Mouse (Mus musculus) erythroid progenitor cell, adult 5-6 weeks (primary cell): Measurements from ENCODE around the gene Slk. TPM values are rescaled to one million over a fixed set of nuclear protein-coding genes. Genes with fewer than 3 reads are reported as not detected.
A peak's percentile ranks its signal among the peaks of the same experiment; 100 is the strongest.

Source experiments
- ATAC-seq: replicated peaks from 2 replicates; pipeline ENCODE4 v1.8.0; 2016; ENCODE audit warnings: moderate number of reproducible peaks, mild to moderate bottlenecking, moderate TSS enrichment, inconsistent platforms; ENCODE audit not compliant: poor library complexity, low FRiP score, severe bottlenecking
- total RNA-seq, 2 experiments: library from RNA; stranded (forward) in 1 of 2; stranded (reverse) in 1 of 2; fragments of 150-400 nt in 1 of 2; fragments of 186-747, 209-891 nt in 1 of 2; gene quantifications; 2 replicates each; pipeline versions ENCODE4 v1.2.3 to v1.2.4; 2015 to 2017; ENCODE audit warnings: low replicate concordance in 2 of 2

The Slk gene
- total RNA-seq, 2 experiments from 2014 or later = 134 to 173 TPM

- no peak for ATAC-seq
These were observed 67.1 kb downstream of the Slk start for GRCm38 (mm10) chr19:47646508-47647120.

DNA sequence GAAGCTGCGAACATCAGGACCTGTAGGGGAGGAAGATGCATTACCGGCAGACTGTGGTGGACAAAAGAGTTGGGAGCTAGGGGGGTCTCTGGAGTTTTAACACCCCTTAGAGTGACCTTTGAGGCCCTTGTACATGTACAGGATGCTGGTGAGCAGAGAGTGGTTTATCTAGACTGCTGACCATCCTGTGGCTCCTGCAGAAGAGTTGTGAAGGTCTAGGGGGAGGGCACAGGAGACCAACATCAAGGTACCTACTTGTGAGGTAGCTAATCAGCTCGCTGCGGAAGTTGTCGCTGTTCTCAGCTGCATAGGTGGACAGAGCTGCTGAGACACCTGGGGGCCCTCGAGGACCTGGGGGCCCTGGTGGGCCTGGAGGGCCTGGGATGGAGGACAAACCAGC, 69.6 kb downstream of the Slk start:
- ATAC-seq = no peak

- no peak for ATAC-seq
These were observed 71.1 kb downstream of the Slk start for GRCm38 (mm10) chr19:47650366-47651159.

- ATAC-seq = no peak
These were observed 71.6 kb downstream of the Slk start for GRCm38 (mm10) chr19:47651160-47651480.

DNA sequence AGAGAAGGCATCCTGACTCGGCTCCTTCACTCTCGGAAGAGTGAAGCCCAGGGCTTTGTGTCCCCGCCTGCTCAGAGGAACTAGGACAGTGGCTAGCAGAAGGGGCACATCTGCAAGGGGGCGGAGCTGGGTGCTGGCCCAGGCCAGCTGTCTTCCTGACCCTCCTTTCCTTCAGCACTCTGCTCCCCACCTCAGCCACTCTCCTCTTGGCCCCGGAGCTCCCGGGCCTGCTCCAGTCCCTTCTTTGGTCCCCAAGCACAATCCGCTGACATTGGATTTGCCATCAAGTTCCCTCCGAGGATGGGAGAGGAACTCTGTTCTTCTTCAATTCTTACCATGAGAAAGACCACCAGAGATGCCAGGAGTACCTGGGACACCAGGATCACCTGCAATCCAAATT, 72.8 kb downstream of the Slk start:
- no peak for ATAC-seq

GRCm38 (mm10) chr19:47653173-47653572, 73.7 kb downstream of the Slk start:
- ATAC-seq = no peak

GRCm38 (mm10) chr19:47654896-47655295, 75.4 kb downstream of the Slk start:
- no peak for ATAC-seq

GRCm38 (mm10) chr19:47658914-47659535, 79.5 kb downstream of the Slk start:
- no peak for ATAC-seq

- no peak for ATAC-seq
These were observed 80.4 kb downstream of the Slk start for GRCm38 (mm10) chr19:47659765-47660408.

- no peak for ATAC-seq
These were observed 88.1 kb downstream of the Slk start for GRCm38 (mm10) chr19:47667601-47668000.

DNA sequence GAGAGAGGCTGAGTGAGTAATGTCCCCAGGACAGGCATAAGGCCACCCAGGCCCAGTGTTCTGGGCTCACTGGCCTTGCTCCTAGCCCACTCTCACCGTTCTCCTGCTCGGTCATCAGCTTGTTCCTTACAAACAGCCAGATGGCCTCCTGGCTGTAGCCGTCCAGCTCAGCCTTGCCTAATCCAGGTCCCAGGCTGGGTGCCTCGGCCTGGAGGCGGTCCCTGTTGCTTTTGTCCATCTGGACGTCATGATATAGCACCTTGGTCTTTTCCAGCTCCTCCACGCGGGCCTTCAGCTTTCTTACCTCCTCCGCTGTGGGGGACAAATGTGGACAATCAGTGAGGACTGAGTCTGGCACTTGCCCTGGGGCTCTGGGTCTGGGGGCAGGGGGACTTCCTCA, 88.9 kb downstream of the Slk start:
- ATAC-seq = no peak

- peak; percentile 58; the same call in 1 of the 2 replicates for ATAC-seq
These were observed 94.9 kb downstream of the Slk start for GRCm38 (mm10) chr19:47674419-47674818.

- no peak for ATAC-seq
These were observed 99.2 kb downstream of the Slk start for GRCm38 (mm10) chr19:47678675-47679074.

GRCm38 (mm10) chr19:47689592-47689991, 110.1 kb downstream of the Slk start:
- no peak for ATAC-seq

GRCm38 (mm10) chr19:47691994-47692393, 112.5 kb downstream of the Slk start, which contains the start of gene Col17a1:
Gene Col17a1, minus strand, starts transcription at chr19:47692094.
- ATAC-seq = no peak

Other genes with a start within 250 kb of the Slk start
- gene Sh3pxd2a, start 115.3 kb upstream of the Slk start, total RNA-seq (2015; ENCODE audit: low replicate concordance) = 3.2 and 6.3 TPM in 2 replicates
- 1.0 and 1.1 TPM in 2 replicates for gene Sh3pxd2a, start 115.3 kb upstream of the Slk start, total RNA-seq (2017; ENCODE audit: low replicate concordance)
- gene Stn1, start 42.2 kb upstream of the Slk start, total RNA-seq (2015; ENCODE audit: low replicate concordance) = 6.3 and 25.6 TPM in 2 replicates
- gene Stn1, start 42.2 kb upstream of the Slk start, total RNA-seq (2017; ENCODE audit: low replicate concordance) = 5.9 and 14.1 TPM in 2 replicates
- not detected in 2 replicates for gene Col17a1, start 112.4 kb downstream of the Slk start, total RNA-seq (2015; ENCODE audit: low replicate concordance)
- not detected in 2 replicates for gene Col17a1, start 112.4 kb downstream of the Slk start, total RNA-seq (2017; ENCODE audit: low replicate concordance)
- gene Sfr1, start 152.0 kb downstream of the Slk start, total RNA-seq (2015; ENCODE audit: low replicate concordance) = 44.3 and 44.9 TPM in 2 replicates
- gene Sfr1, start 152.0 kb downstream of the Slk start, total RNA-seq (2017; ENCODE audit: low replicate concordance) = 31.9 and 63.3 TPM in 2 replicates